Mouse (Mus musculus) lung, adult 2 months (tissue): ENCODE results near the gene Ddost. TPM values are rescaled to one million over a fixed set of nuclear protein-coding genes. Genes with fewer than 3 reads are reported as not detected.

ENCODE experiments used
- DNase-seq: peaks from one replicate; pipeline ENCODE4 v3.0.0; 2022
- H3K4me1 ChIP-seq: fragments of 200-500 bp; 2 replicates; pipeline ENCODE4 v1.6.1; 2011; ENCODE audit warnings: low read length; ENCODE audit not compliant: control insufficient read depth, insufficient read depth
- H3K4me3 ChIP-seq: fragments of 200-500 bp; replicated peaks from 2 replicates; pipeline ENCODE3; 2011; ENCODE audit warnings: low read depth, mild to moderate bottlenecking, control low read depth, low read length; ENCODE audit errors: extremely low read depth
- CTCF ChIP-seq: fragments of 200-500 bp; IDR thresholded peaks from 2 replicates; pipeline ENCODE4 v1.5.1; 2011; ENCODE audit warnings: mild to moderate bottlenecking, low read length, control low read depth; ENCODE audit not compliant: insufficient read depth
- POLR2A ChIP-seq: fragments of 200-500 bp; IDR thresholded peaks from 2 replicates; pipeline ENCODE4 v1.6.1; 2011; ENCODE audit warnings: low read depth, mild to moderate bottlenecking, control low read depth, low read length, borderline replicate concordance; ENCODE audit errors: extremely low read depth
- WGBS: fragments of 180-500 bp; shearing (Covaris S2); methylation state at CpG from one replicate; pipeline ENCODE4 v1.1.7; 2018; 5-methylcytosine and 5-hydroxymethylcytosine counted together
- polyA plus RNA-seq: library from polyadenylated mRNA; depleted of rRNA; stranded (reverse); fragments of >200 nt; gene quantifications from 2 replicates; pipeline ENCODE4 v1.2.3, GENCODE M21; 2012

Ddost gene
- polyA plus RNA-seq, 1 experiment: 194 TPM

GRCm38 (mm10) chr4:138307739-138308138 is 3.2 kb downstream of the Ddost start:
- Histone ChIP-seq H3K4me1 (peaks cover 2% of the 10 kb centered on the region; the same call in 1 of the 2 replicates), H3K4me3 (no peak overlapping the region)
- TF ChIP-seq CTCF (no peak), POLR2A (no peak)
- WGBS: 68% methylated on average over 12 of the region's 12 CpGs
- DNase-seq: no peak

- no peak overlapping the region for H3K4me3 ChIP-seq
- TF ChIP-seq CTCF: no peak
- no peak for TF ChIP-seq POLR2A
- peaks cover 2% of the 10 kb centered on the region; the same call in 1 of the 2 replicates for H3K4me1 ChIP-seq
- 89% methylated on average over 19 of the region's 19 CpGs for WGBS
- no peak for DNase-seq
Measured at GRCm38 (mm10) chr4:138310311-138310910, 5.9 kb downstream of the Ddost start.

- no peaks in the 10 kb centered on the region for H3K4me1 ChIP-seq
- H3K4me3 ChIP-seq: no peak overlapping the region
- TF ChIP-seq POLR2A: no peak
- peak; percentile 80 for TF ChIP-seq CTCF
- WGBS: 64% methylated on average over 8 of the region's 8 CpGs
- DNase-seq: peak; percentile 67
Measured at GRCm38 (mm10) chr4:138311595-138311994, 7.1 kb downstream of the Ddost start.

DNA sequence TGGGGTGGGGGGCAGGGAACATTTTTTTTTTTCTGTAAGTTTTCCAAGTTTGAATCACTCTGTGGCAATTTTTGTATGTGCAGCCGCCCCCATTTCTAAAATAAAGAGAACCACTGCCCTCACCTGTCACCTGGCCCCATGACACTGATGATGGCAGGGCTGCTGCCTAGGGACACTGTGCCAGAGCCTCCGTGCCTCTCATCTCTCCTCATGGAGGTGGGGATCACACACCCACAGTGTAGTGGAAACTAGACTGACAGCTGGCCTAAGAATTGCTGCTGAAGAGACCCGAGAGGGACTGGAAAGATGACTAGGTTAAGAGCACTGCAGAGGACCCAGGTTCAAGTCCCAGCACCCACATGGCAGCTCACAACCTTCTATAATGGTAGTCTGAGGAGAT is 7.6 kb downstream of the Ddost start:
- WGBS: 86% methylated on average over 3 of the region's 3 CpGs
- no peak for TF ChIP-seq POLR2A
- no peak for TF ChIP-seq CTCF
- no peaks in the 10 kb centered on the region for H3K4me1 ChIP-seq
- H3K4me3 ChIP-seq: no peak overlapping the region
- DNase-seq: no peak

DNA sequence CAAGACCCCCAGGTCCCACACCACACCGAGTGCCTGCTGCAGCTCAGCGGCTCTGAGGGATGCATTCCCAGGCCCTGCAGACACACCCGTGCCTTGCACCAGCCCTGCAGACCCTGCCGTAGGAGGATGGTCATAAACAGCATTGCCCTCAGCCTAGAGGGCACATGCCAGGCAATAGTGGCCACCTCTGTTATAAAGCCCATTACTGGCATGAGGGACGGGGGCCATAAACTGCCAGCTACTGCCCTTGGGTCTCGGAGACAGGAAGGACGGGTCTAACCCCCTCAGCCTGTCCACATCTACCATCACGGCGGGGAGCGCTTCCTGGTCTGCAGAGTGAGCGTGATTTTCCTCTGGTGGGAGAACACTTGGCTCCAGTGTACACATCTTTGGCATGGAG is 8.5 kb downstream of the Ddost start:
- WGBS: 85% methylated on average over 11 of the region's 11 CpGs
- no peak for TF ChIP-seq CTCF
- no peak for TF ChIP-seq POLR2A
- no peak for DNase-seq
- H3K4me3 ChIP-seq: no peak overlapping the region
- no peaks in the 10 kb centered on the region for H3K4me1 ChIP-seq

GRCm38 (mm10) chr4:138313795-138314194 is 9.3 kb downstream of the Ddost start:
- TF ChIP-seq CTCF (no peak), POLR2A (0 out of 2 replicates have a peak, but pooled peaks have one; percentile 5)

DNA sequence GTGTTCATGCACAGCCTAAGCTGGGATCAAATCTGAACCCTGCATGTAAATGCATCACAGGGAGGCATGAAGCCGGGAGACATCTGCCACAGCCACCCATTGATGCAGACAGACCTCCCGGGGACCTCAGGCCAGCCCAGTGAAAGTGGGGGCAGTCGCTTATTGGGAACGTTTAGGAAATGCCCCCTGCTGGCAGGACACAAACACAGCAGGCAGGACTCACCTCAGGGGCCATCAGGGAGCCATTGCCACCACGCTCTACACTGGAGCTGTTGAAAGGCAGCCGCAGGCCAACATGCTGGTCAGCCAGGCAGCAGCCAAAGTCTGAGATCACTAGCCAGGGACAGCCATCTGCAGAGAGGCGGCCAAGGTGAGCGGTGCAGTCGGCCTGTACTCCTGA is 11.3 kb downstream of the Ddost start:
- Histone ChIP-seq H3K4me3 (no peak overlapping the region), H3K4me1 (0 out of 2 replicates have a peak, but pooled peaks cover 2% of the 10 kb centered on the region)
- DNase-seq: no peak
- TF ChIP-seq CTCF (peak; percentile 37), POLR2A (no peak)
- 72% methylated on average over 9 of the region's 9 CpGs for WGBS

More at GRCm38 (mm10) chr4:138313795-138314194, 9.3 kb downstream of the Ddost start:
- Histone ChIP-seq H3K4me3 (no peak overlapping the region), H3K4me1 (no peaks in the 10 kb centered on the region)
- DNase-seq: no peak
- WGBS: 84% methylated on average over 4 of the region's 4 CpGs

DNA sequence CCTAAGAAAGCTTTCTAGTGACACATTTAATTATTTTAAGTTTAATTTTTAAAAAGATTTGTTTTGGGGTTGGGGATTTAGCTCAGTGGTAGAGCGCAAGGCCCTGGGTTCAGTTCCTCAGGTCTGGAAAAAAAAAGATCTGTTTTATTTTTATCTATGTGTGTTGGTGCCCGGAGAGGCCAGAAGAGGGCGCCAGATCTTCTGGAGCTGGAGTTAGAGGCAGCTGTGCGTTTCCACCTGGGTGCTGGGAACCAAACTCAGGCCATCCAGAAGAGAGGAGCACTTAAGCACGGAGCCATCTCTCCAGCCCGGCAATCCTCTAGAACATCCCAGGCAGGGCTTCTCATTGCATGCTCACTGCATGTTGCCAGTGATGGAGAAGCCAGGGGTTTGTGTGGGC is 11.8 kb downstream of the Ddost start:
- Histone ChIP-seq H3K4me3 (no peak overlapping the region), H3K4me1 (0 out of 2 replicates have a peak, but pooled peaks cover 2% of the 10 kb centered on the region)
- DNase-seq: no peak
- 94% methylated on average over 6 of the region's 6 CpGs for WGBS
- no peak for TF ChIP-seq POLR2A
- TF ChIP-seq CTCF: 0 out of 2 replicates have a peak, but pooled peaks have one; percentile 14

DNA sequence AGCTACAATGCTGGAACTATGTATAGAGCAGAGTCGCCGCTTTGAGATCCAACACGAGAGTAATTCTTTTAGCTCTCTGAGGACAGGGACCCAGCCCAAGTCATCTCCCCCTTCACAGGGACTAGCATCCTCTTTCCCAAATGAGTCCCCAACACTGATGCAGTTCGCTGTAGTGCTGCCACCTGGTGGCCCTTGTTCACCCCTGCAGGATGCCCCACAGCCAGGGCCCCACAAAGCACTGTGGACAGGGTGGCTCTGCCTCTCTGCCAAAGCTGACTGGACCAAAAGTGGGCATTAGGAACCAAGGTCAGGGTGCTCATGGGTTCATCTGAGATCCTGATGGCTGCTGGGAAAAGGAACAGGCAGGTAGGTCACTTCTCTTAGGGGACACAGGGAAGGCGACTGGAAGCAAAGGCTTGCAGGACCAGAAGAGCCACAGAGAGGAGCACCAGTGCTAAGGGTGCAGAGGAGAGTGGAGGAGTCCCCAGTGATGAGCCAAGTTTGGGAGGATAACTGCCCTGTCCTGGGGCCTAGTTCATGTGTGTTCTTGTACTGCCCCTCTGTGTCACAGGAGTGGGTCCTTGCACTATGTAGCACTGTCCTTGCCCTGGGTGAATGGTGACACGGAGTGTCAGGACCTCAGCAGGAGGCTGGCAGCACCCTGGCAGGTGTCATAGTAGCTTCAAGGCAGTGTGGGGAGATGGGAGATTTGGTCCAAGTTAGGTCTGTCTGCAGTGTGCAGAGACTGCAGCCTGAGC is 14.2 kb downstream of the Ddost start:
- no peak overlapping the region for H3K4me3 ChIP-seq
- no peak for TF ChIP-seq POLR2A
- TF ChIP-seq CTCF: peak; percentile 76
- H3K4me1 ChIP-seq: peaks cover 6% of the 10 kb centered on the region
- 56% methylated on average over 6 of the region's 6 CpGs for WGBS
- peak; percentile 53 for DNase-seq

DNA sequence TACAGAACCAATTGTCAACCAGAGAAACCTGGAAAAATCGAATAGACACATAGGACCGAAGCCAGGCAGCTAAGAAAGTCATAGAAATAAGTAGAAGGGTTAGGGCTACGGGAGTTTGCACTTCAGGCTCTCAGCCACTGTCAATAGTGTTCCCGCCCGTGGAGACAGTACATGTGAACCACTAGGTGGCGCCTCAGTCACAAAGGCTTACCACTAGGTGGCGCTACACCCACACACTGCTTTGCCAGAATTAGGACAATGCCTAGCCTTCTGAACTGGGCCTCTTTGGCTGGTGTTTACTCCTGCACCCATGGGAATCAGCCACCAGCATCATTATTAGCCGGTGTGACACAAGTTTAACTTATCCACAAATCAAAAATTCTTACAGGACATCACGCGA is 15.0 kb downstream of the Ddost start:
- peaks cover 9% of the 10 kb centered on the region for H3K4me1 ChIP-seq
- TF ChIP-seq POLR2A (no peak), CTCF (peak; percentile 100)
- H3K4me3 ChIP-seq: no peak overlapping the region
- peak; percentile 84 for DNase-seq
- 26% methylated on average over 10 of the region's 10 CpGs for WGBS

GRCm38 (mm10) chr4:138320711-138321110 is 16.2 kb downstream of the Ddost start:
- Histone ChIP-seq H3K4me1 (peaks cover 9% of the 10 kb centered on the region), H3K4me3 (no peak overlapping the region)
- WGBS: 55% methylated on average over 11 of the region's 11 CpGs
- no peak for DNase-seq
- TF ChIP-seq CTCF: no peak
- TF ChIP-seq POLR2A: no peak
